Mouse (Mus musculus): ENCODE measurements around the gene Nudt4. TPM values are rescaled to one million over a fixed set of nuclear protein-coding genes. Genes with fewer than 3 reads are reported as not detected.

Gene Nudt4
- total and polyA plus RNA-seq, 3 experiments, result 21.1 to 35.7 TPM; not detected in 1

DNA sequence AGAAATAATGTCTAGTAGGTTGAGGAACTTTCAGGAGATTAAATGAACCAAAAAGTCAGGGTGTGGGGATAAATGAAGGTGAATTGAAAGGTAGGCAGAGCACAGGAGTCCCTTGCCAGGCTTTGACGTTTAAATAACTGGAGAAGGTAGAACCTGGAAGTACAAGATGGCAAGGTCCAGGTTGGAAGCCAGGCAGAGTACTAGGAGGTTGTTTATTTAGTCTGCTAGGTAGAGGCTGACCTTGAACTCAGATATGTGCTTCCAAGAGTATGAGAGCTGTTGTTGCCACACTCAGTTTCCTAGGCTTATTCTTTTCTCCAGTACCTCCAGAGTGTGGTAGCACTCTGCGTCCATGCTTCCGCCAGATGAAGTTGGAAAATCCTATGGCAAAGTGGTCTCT, 24.1 kb downstream of the Nudt4 start:
- H3K79me2 ChIP-seq (ENCODE audit: control insufficient read depth, insufficient read depth, low read length, poor library complexity), result peaks cover 43% of the 10 kb centered on the region
- TF ChIP-seq E2F4 (IDR thresholded peaks at IDR 0.05; ENCODE audit: borderline replicate concordance, low read depth, low read length) (no peak), ZKSCAN1 (IDR thresholded peaks at IDR 0.05; ENCODE audit: low read depth, low read length) (no peak), POLR2AphosphoS2 (IDR thresholded peaks at IDR 0.05; ENCODE audit: low read length) (no peak), MEF2A (IDR thresholded peaks at IDR 0.05; ENCODE audit: extremely low read depth, insufficient replicate concordance, low read depth, low read length, poor library complexity, severe bottlenecking) (no peak), ELF1 (IDR thresholded peaks at IDR 0.05; ENCODE audit: low read depth, low read length) (no peak), MXI1 (IDR thresholded peaks at IDR 0.05; ENCODE audit: low read depth, low read length) (no peak), SIN3A (IDR thresholded peaks at IDR 0.05; ENCODE audit: low read length) (no peak), ZC3H11A (IDR thresholded peaks at IDR 0.05; ENCODE audit: low read depth, low read length) (no peak), NRF1 (IDR thresholded peaks at IDR 0.05; ENCODE audit: insufficient read depth, low read depth, low read length, poor library complexity, severe bottlenecking) (no peak), JUND (IDR thresholded peaks at IDR 0.05; ENCODE audit: low read depth, low read length) (no peak), CHD2 (IDR thresholded peaks at IDR 0.05; ENCODE audit: low read length) (no peak), GABPA (IDR thresholded peaks at IDR 0.05; ENCODE audit: low read depth, low read length) (no peak), BHLHE40 (IDR thresholded peaks at IDR 0.05; ENCODE audit: borderline replicate concordance, low read depth, low read length) (no peak), MAZ (IDR thresholded peaks at IDR 0.05; ENCODE audit: low read depth, low read length) (no peak), USF1 (IDR thresholded peaks at IDR 0.05; ENCODE audit: low read depth, low read length) (no peak), RCOR1 (IDR thresholded peaks at IDR 0.05; ENCODE audit: low read depth, low read length) (no peak), RAD21 (IDR thresholded peaks at IDR 0.05; ENCODE audit: low read depth, low read length) (no peak)
- no peak overlapping the region for H3K4me3 ChIP-seq (ENCODE audit: control insufficient read depth in 1 of 2, insufficient read depth in 1 of 2, low read depth in 2 of 2, low read length in 2 of 2)
- no peaks in the 10 kb centered on the region for H3K27me3 ChIP-seq (ENCODE audit: control insufficient read depth in 1 of 2, insufficient read depth in 2 of 2, low read length in 2 of 2)
- no peaks in the 10 kb centered on the region for H3K9me3 ChIP-seq (replicated peaks; ENCODE audit: insufficient read depth, low read length)
- H3K27ac ChIP-seq (ENCODE audit: control insufficient read depth, low read depth, low read length), result no peak overlapping the region
- no peak overlapping the region for H3K9ac ChIP-seq (ENCODE audit: control insufficient read depth, low read depth, low read length, poor library complexity, severe bottlenecking)
- DNase-seq (ENCODE audit: low read depth, low spot score), result no peak
- H3K36me3 ChIP-seq (ENCODE audit: control insufficient read depth in 1 of 2, insufficient read depth in 2 of 2, low read length in 2 of 2), result peaks cover 4 to 11% of the 10 kb centered on the region in 2 experiments
- H3K4me1 ChIP-seq (ENCODE audit: control insufficient read depth in 1 of 2, insufficient read depth in 2 of 2, low read length in 2 of 2), result peaks cover 2 to 3% of the 10 kb centered on the region in 2 experiments; a peak in 2 of 4 replicates

DNA sequence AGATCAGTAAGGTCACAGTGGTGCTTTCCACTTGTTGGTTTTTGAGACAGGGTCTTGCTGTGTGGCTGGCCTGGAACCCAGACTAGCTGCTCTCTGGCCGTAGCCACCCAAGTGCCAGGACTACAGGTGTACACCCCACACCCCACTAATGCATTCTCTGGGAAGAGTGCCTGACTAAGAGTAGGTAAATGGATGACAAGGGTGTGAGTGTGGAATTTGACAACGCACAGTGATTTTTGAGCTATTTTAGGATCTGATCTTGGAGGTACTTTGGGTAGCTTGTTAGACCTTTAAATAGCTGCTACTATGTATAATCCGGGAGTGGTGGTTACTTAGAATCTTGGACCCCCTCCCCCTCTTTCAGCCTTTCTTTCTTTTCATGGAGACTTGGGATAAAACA, 24.7 kb downstream of the Nudt4 start:
- DNase-seq (ENCODE audit: low read depth, low spot score), result no peak
- TF ChIP-seq ELF1 (IDR thresholded peaks at IDR 0.05; ENCODE audit: low read depth, low read length) (no peak), KAT2A (conservative IDR thresholded peaks at IDR 0.05; ENCODE audit: low read depth, low read length) (no peak), MAFK (IDR thresholded peaks at IDR 0.05; ENCODE audit: borderline replicate concordance, low read depth, low read length) (no peak), MXI1 (IDR thresholded peaks at IDR 0.05; ENCODE audit: low read depth, low read length) (no peak), USF1 (IDR thresholded peaks at IDR 0.05; ENCODE audit: low read depth, low read length) (no peak), HCFC1 (IDR thresholded peaks at IDR 0.05; ENCODE audit: low read depth, low read length) (no peak)
- H3K36me3 ChIP-seq (ENCODE audit: control insufficient read depth in 1 of 2, insufficient read depth in 2 of 2, low read length in 2 of 2), result peaks cover 4 to 11% of the 10 kb centered on the region in 2 experiments
- H3K27me3 ChIP-seq (ENCODE audit: control insufficient read depth in 1 of 2, insufficient read depth in 2 of 2, low read length in 2 of 2), result no peaks in the 10 kb centered on the region
- H3K9ac ChIP-seq (ENCODE audit: control insufficient read depth, low read depth, low read length, poor library complexity, severe bottlenecking), result no peak overlapping the region
- peaks cover 47% of the 10 kb centered on the region for H3K79me2 ChIP-seq (ENCODE audit: control insufficient read depth, insufficient read depth, low read length, poor library complexity)
- H3K4me1 ChIP-seq (ENCODE audit: control insufficient read depth in 1 of 2, insufficient read depth in 2 of 2, low read length in 2 of 2), result peaks cover 2 to 3% of the 10 kb centered on the region in 2 experiments; a peak in 2 of 4 replicates
- no peak overlapping the region for H3K27ac ChIP-seq (ENCODE audit: control insufficient read depth, low read depth, low read length)
- no peak overlapping the region for H3K4me3 ChIP-seq (ENCODE audit: control insufficient read depth in 1 of 2, insufficient read depth in 1 of 2, low read depth in 2 of 2, low read length in 2 of 2)
- no peaks in the 10 kb centered on the region for H3K9me3 ChIP-seq (replicated peaks; ENCODE audit: insufficient read depth, low read length)

Data from MEL (cell line).